11 mouse cellular contexts compared by ENCODE assay signal in the genomic region with DNA sequence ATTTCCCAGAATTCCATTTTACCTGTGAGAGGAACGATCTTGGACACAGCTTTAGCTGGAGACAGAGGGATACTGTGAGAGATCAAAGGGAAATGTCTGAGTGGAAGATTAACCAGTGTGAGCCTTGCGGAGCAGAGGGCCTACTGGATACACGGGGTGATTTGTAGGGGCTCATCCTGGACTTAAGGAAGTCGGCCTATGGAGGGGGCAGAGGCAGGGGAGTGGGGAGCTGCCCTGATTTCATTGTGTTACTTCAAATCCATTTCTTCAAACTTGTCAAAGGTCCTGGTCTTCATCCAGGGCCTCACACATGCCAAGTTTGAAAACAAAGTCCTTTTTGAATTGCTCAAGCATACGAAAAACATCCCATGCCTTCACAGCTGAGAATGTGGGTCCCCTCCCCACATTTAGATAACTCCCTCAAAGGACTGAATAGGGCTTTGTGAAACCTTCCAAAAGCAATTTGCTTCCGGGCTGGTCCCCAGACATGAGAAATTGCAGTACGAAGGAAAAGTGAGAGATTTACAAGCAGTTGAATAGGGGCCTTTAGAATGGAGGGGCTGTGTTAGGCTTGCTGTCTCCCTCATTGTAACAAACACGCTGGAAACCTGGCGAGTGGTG. TPM values are rescaled to one million over a fixed set of nuclear protein-coding genes. Genes with fewer than 3 reads are reported as not detected.
A peak's percentile ranks its signal among the peaks of the same experiment; 100 is the strongest.
DNase-seq lines count a peak whose midpoint lies in the region; ATAC-seq lines count a peak whose summit lies in the region.
"Had no signal": no experiment of that assay in that cellular context is flagged by ENCODE, and none has a peak within 500 bp of the region (broad histone marks: within the 10 kb centered on the region; RNA-seq: fewer than 3 reads in every experiment).

No protein-coding gene starts in this region.

- H3K9ac ChIP-seq in embryonic facial prominence, embryonic 13.5 days, result no peak overlapping the region
- H3K9ac ChIP-seq in hindbrain, embryonic 15.5 days, result no peak overlapping the region
- H3K9ac ChIP-seq: liver, embryonic 14.5 days had no signal

- H3K9me3 ChIP-seq in heart, embryonic 10.5 days, result peaks cover 10% of the 10 kb centered on the region; the same call in 1 of the 2 replicates
- H3K9me3 ChIP-seq in embryonic facial prominence, embryonic 13.5 days, result no peaks in the 10 kb centered on the region
- no peaks in the 10 kb centered on the region for H3K9me3 ChIP-seq in hindbrain, embryonic 15.5 days
- peaks cover 15% of the 10 kb centered on the region for H3K9me3 ChIP-seq in midbrain, embryonic 10.5 days (replicated peaks)

- WGBS in heart, embryonic 10.5 days, result 70% methylated on average over 9 of the region's 9 CpGs
- 59% methylated on average over 9 of the region's 9 CpGs for WGBS in embryonic facial prominence, embryonic 13.5 days
- WGBS in hindbrain, embryonic 15.5 days, result 17% methylated on average over 9 of the region's 9 CpGs
- 36% methylated on average over 9 of the region's 9 CpGs for WGBS in midbrain, embryonic 10.5 days

- H3K4me1 ChIP-seq in heart, embryonic 10.5 days, result no peaks in the 10 kb centered on the region
- peaks cover 65% of the 10 kb centered on the region for H3K4me1 ChIP-seq in embryonic facial prominence, embryonic 13.5 days
- peaks cover 30% of the 10 kb centered on the region for H3K4me1 ChIP-seq in hindbrain, embryonic 15.5 days (replicated peaks)
- H3K4me1 ChIP-seq in midbrain, embryonic 10.5 days, result peaks cover 40% of the 10 kb centered on the region

- H3K36me3 ChIP-seq in heart, embryonic 10.5 days, result peaks cover 95% of the 10 kb centered on the region
- H3K36me3 ChIP-seq in embryonic facial prominence, embryonic 13.5 days, result peaks cover 91% of the 10 kb centered on the region
- H3K36me3 ChIP-seq in hindbrain, embryonic 15.5 days, result peaks cover 3% of the 10 kb centered on the region; the same call in 1 of the 2 replicates
- H3K36me3 ChIP-seq in midbrain, embryonic 10.5 days, result peaks cover 91% of the 10 kb centered on the region

- DNase-seq in heart, embryonic 10.5 days (ENCODE audit: low spot score), result no peak
- no peak for DNase-seq in heart, postnatal 36 days
- no peak for DNase-seq in midbrain, embryonic 10.5 days (ENCODE audit: low spot score)
- no peak for DNase-seq in gastrocnemius, postnatal 36 days
- DNase-seq in adrenal gland, postnatal 10 days, result no peak
- DNase-seq in frontal cortex, postnatal 14 days (ENCODE audit: low spot score in 2 of 2), result no peak

- H3K27ac ChIP-seq in heart, embryonic 10.5 days, result 0 out of 2 replicates have a peak overlapping the region, but pooled peaks have one; percentile 6
- H3K27ac ChIP-seq in embryonic facial prominence, embryonic 13.5 days, result peak overlapping the region; percentile 73
- H3K27ac ChIP-seq in hindbrain, embryonic 15.5 days (replicated peaks), result peak overlapping the region; percentile 67
- H3K27ac ChIP-seq in midbrain, embryonic 10.5 days (replicated peaks), result peak overlapping the region; percentile 55; the same call in 1 of the 2 replicates
- H3K27ac ChIP-seq: liver, embryonic 14.5 days had no signal

- no peak for ATAC-seq in embryonic facial prominence, embryonic 13.5 days (ENCODE audit: insufficient number of reproducible peaks, insufficient read depth, low FRiP score, low TSS enrichment, low read depth)
- peak; percentile 45 for ATAC-seq in hindbrain, embryonic 15.5 days (ENCODE audit: low FRiP score, low read depth)

- intact Hi-C loops in heart, postnatal 36 days (cut with DNase I), result loop anchor here (5.0 kb wide), 1 partner anchor 178 kb away; no protein-coding TSS in a partner anchor
- intact Hi-C loops in gastrocnemius, postnatal 36 days (cut with DNase I), result loop anchor here (5.0 kb wide), 1 partner anchor 178 kb away; no protein-coding TSS in a partner anchor

- no peaks in the 10 kb centered on the region for H3K27me3 ChIP-seq in heart, embryonic 10.5 days (ENCODE audit: insufficient read depth, poor library complexity, severe bottlenecking)
- no peaks in the 10 kb centered on the region for H3K27me3 ChIP-seq in embryonic facial prominence, embryonic 13.5 days
- no peaks in the 10 kb centered on the region for H3K27me3 ChIP-seq in hindbrain, embryonic 15.5 days
- no peaks in the 10 kb centered on the region; the same call in 1 of the 2 replicates for H3K27me3 ChIP-seq in midbrain, embryonic 10.5 days (ENCODE audit: low read depth, poor library complexity, severe bottlenecking)

- no peak overlapping the region for H3K4me2 ChIP-seq in embryonic facial prominence, embryonic 13.5 days
- H3K4me2 ChIP-seq in hindbrain, embryonic 15.5 days, result no peak overlapping the region

- no peak overlapping the region for H3K4me3 ChIP-seq in heart, embryonic 10.5 days
- no peak overlapping the region for H3K4me3 ChIP-seq in embryonic facial prominence, embryonic 13.5 days
- no peak overlapping the region for H3K4me3 ChIP-seq in hindbrain, embryonic 15.5 days
- H3K4me3 ChIP-seq in midbrain, embryonic 10.5 days, result no peak overlapping the region
- H3K4me3 ChIP-seq: erythroblast, embryonic 14.5 days had no signal

RNA-seq across cellular contexts. Expression of gene Adam30, which starts 55.5 kb away (rescaled TPM):
- not detected in 2 replicates for polyA plus RNA-seq in heart, embryonic 10.5 days (2016; fragmentation: Nextera tagmentation; extraction: Ambion mirVana)
- total RNA-seq in heart, postnatal 36 days (2021), result not detected
- polyA plus RNA-seq in embryonic facial prominence, embryonic 13.5 days (2015; fragmentation: Nextera tagmentation; extraction: Ambion mirVana), result 0.33 TPM in 1 of 2 replicates, not detected in the other
- not detected in 2 replicates for polyA plus RNA-seq in hindbrain, embryonic 15.5 days (2015; fragmentation: Nextera tagmentation; extraction: Ambion mirVana)
- not detected in 2 replicates for polyA plus RNA-seq in midbrain, embryonic 10.5 days (2016; fragmentation: Nextera tagmentation; extraction: Ambion mirVana)
- total RNA-seq in gastrocnemius, postnatal 36 days (2021), result not detected
- not detected for total RNA-seq in adrenal gland, postnatal 10 days (2021)
- polyA plus RNA-seq: C2C12; erythroblast, embryonic 14.5 days; liver, embryonic 14.5 days had no signal

Comparison
In these comparisons a context has a peak if more than half of its experiments do, and no peak if none do; other contexts are left out.
1. H3K27ac ChIP-seq: peak in every context shown above with its lines; median percentile 73 in embryonic facial prominence, embryonic 13.5 days; 67 in hindbrain, embryonic 15.5 days; 55 in midbrain, embryonic 10.5 days; 6 in heart, embryonic 10.5 days.